Mouse (Mus musculus): ENCODE results near the gene Btg1-ps2. TPM values are rescaled to one million over a fixed set of nuclear protein-coding genes. Genes with fewer than 3 reads are reported as not detected.
"Not testable (repeated sequence)": the region's sequence is repeated elsewhere in the genome, so short reads cannot be mapped to it uniquely, and the experiment has no call there.

The Btg1-ps2 gene
- polyA plus RNA-seq (2015; fragmentation: Nextera tagmentation; extraction: Ambion mirVana) = not detected in 2 replicates

- H3K4me2 ChIP-seq (replicated peaks); H3K27ac ChIP-seq; H3K9ac ChIP-seq; H3K4me3 ChIP-seq (replicated peaks); ATAC-seq; H3K4me1 ChIP-seq (replicated peaks); H3K9me3 ChIP-seq; H3K27me3 ChIP-seq (replicated peaks); H3K36me3 ChIP-seq: not testable (repeated sequence)
Measured at GRCm38 (mm10) chrX:38043014-38043413, at the start of gene Btg1-ps2. Btg1-ps2 (minus strand) TSS chrX:38043114.

GRCm38 (mm10) chrX:38085041-38085440, 42.1 kb upstream of the Btg1-ps2 start, which contains the start of gene Rhox11:
Rhox11 (minus strand) TSS chrX:38085141.
- Histone ChIP-seq H3K4me1 (replicated peaks) (no peaks in the 10 kb centered on the region), H3K36me3 (no peaks in the 10 kb centered on the region), H3K9ac (no peak within 1 kb of the TSS), H3K4me3 (replicated peaks) (no peak within 1 kb of the TSS), H3K27ac (no peak within 1 kb of the TSS), H3K27me3 (replicated peaks) (no peaks in the 10 kb centered on the region), H3K4me2 (replicated peaks) (no peak within 1 kb of the TSS), H3K9me3 (no peaks in the 10 kb centered on the region)
- ATAC-seq = no peak
- 84% methylated on average over 9 of the region's 9 CpGs for WGBS

GRCm38 (mm10) chrX:38084226-38084625, 41.3 kb upstream of the Btg1-ps2 start:
- H3K36me3 ChIP-seq = no peaks in the 10 kb centered on the region
- no peak for ATAC-seq
- H3K27ac ChIP-seq = no peak overlapping the region
- H3K27me3 ChIP-seq (replicated peaks) = no peaks in the 10 kb centered on the region
- no peaks in the 10 kb centered on the region for H3K9me3 ChIP-seq
- H3K4me2 ChIP-seq (replicated peaks) = no peak overlapping the region
- 24% methylated on average over 12 of the region's 12 CpGs for WGBS
- H3K4me1 ChIP-seq (replicated peaks) = no peaks in the 10 kb centered on the region
- H3K4me3 ChIP-seq (replicated peaks) = no peak overlapping the region
- H3K9ac ChIP-seq = no peak overlapping the region

- ATAC-seq = no peak
- Histone ChIP-seq H3K4me1 (replicated peaks) (no peaks in the 10 kb centered on the region), H3K4me2 (replicated peaks) (no peak within 1 kb of the TSS), H3K4me3 (replicated peaks) (no peak within 1 kb of the TSS), H3K9ac (no peak within 1 kb of the TSS), H3K36me3 (no peaks in the 10 kb centered on the region), H3K27ac (no peak within 1 kb of the TSS), H3K9me3 (no peaks in the 10 kb centered on the region), H3K27me3 (replicated peaks) (no peaks in the 10 kb centered on the region)
- 86% methylated on average over 11 of the region's 11 CpGs for WGBS
Measured at GRCm38 (mm10) chrX:38066175-38066574, 23.3 kb upstream of the Btg1-ps2 start, which contains the start of gene Rhox10. Rhox10 (plus strand) TSS chrX:38066475.

GRCm38 (mm10) chrX:38061544-38061943, 18.6 kb upstream of the Btg1-ps2 start:
- Histone ChIP-seq H3K36me3 (no peaks in the 10 kb centered on the region), H3K27ac (no peak overlapping the region), H3K9ac (no peak overlapping the region), H3K27me3 (replicated peaks) (no peaks in the 10 kb centered on the region), H3K4me1 (replicated peaks) (no peaks in the 10 kb centered on the region), H3K4me2 (replicated peaks) (no peak overlapping the region), H3K9me3 (no peaks in the 10 kb centered on the region), H3K4me3 (replicated peaks) (no peak overlapping the region)
- no peak for ATAC-seq
- WGBS = 3% methylated on average over 1 of the region's 1 CpGs

- Histone ChIP-seq H3K4me2 (replicated peaks) (no peak overlapping the region), H3K9ac (no peak overlapping the region), H3K4me1 (replicated peaks) (no peaks in the 10 kb centered on the region), H3K27me3 (replicated peaks) (no peaks in the 10 kb centered on the region), H3K4me3 (replicated peaks) (no peak overlapping the region), H3K36me3 (no peaks in the 10 kb centered on the region), H3K27ac (no peak overlapping the region), H3K9me3 (no peaks in the 10 kb centered on the region)
- WGBS = 95% methylated on average over 5 of the region's 5 CpGs
- no peak for ATAC-seq
Measured at GRCm38 (mm10) chrX:38039666-38040065, 3.2 kb downstream of the Btg1-ps2 start.

GRCm38 (mm10) chrX:38033841-38034240, 9.1 kb downstream of the Btg1-ps2 start:
- Histone ChIP-seq H3K9me3 (no peaks in the 10 kb centered on the region), H3K4me3 (replicated peaks) (no peak overlapping the region), H3K27ac (no peak overlapping the region), H3K27me3 (replicated peaks) (no peaks in the 10 kb centered on the region), H3K4me2 (replicated peaks) (no peak overlapping the region), H3K36me3 (no peaks in the 10 kb centered on the region), H3K4me1 (replicated peaks) (no peaks in the 10 kb centered on the region), H3K9ac (no peak overlapping the region)
- 66% methylated on average over 2 of the region's 2 CpGs for WGBS
- no peak for ATAC-seq

GRCm38 (mm10) chrX:38018597-38018996, 24.3 kb downstream of the Btg1-ps2 start, which contains the start of gene Btg1-ps1:
Btg1-ps1 (minus strand) TSS chrX:38018815.
- H3K36me3 ChIP-seq; ATAC-seq; H3K27me3 ChIP-seq (replicated peaks); H3K4me1 ChIP-seq (replicated peaks); H3K9me3 ChIP-seq; H3K9ac ChIP-seq; H3K4me3 ChIP-seq (replicated peaks); H3K27ac ChIP-seq; H3K4me2 ChIP-seq (replicated peaks): not testable (repeated sequence)

GRCm38 (mm10) chrX:38008756-38009155, 34.2 kb downstream of the Btg1-ps2 start:
- Histone ChIP-seq H3K36me3 (no peaks in the 10 kb centered on the region), H3K9ac (no peak overlapping the region), H3K4me2 (replicated peaks) (no peak overlapping the region), H3K4me3 (replicated peaks) (no peak overlapping the region), H3K27me3 (replicated peaks) (no peaks in the 10 kb centered on the region), H3K27ac (no peak overlapping the region), H3K9me3 (no peaks in the 10 kb centered on the region), H3K4me1 (replicated peaks) (no peaks in the 10 kb centered on the region)
- no peak for ATAC-seq
- 56% methylated on average over 2 of the region's 2 CpGs for WGBS

Other genes with a start within 250 kb of the Btg1-ps2 start
- gene Rhox5, start 238.3 kb downstream of the Btg1-ps2 start, polyA plus RNA-seq (2015; fragmentation: Nextera tagmentation; extraction: Ambion mirVana) = 2.8 and 2.9 TPM in 2 replicates
- gene Rhox6, start 216.2 kb downstream of the Btg1-ps2 start, polyA plus RNA-seq (2015; fragmentation: Nextera tagmentation; extraction: Ambion mirVana) = 0.14 TPM in 1 of 2 replicates, not detected in the other
- gene Rhox7a, start 211.4 kb downstream of the Btg1-ps2 start, polyA plus RNA-seq (2015; fragmentation: Nextera tagmentation; extraction: Ambion mirVana) = not detected in 2 replicates
- not detected in 2 replicates for gene Rhox8, start 164.2 kb downstream of the Btg1-ps2 start, polyA plus RNA-seq (2015; fragmentation: Nextera tagmentation; extraction: Ambion mirVana)
- not detected in 2 replicates for gene Rhox7b, start 145.9 kb downstream of the Btg1-ps2 start, polyA plus RNA-seq (2015; fragmentation: Nextera tagmentation; extraction: Ambion mirVana)
- gene Rhox9, start 141.3 kb downstream of the Btg1-ps2 start, polyA plus RNA-seq (2015; fragmentation: Nextera tagmentation; extraction: Ambion mirVana) = not detected in 2 replicates
- not detected in 2 replicates for gene Btg1-ps1, start 24.3 kb downstream of the Btg1-ps2 start, polyA plus RNA-seq (2015; fragmentation: Nextera tagmentation; extraction: Ambion mirVana)
- not detected in 2 replicates for gene Rhox10, start 23.4 kb upstream of the Btg1-ps2 start, polyA plus RNA-seq (2015; fragmentation: Nextera tagmentation; extraction: Ambion mirVana)
- gene Rhox11, start 42.0 kb upstream of the Btg1-ps2 start, polyA plus RNA-seq (2015; fragmentation: Nextera tagmentation; extraction: Ambion mirVana) = not detected in 2 replicates
- not detected in 2 replicates for gene Rhox12, start 67.8 kb upstream of the Btg1-ps2 start, polyA plus RNA-seq (2015; fragmentation: Nextera tagmentation; extraction: Ambion mirVana)
- not detected in 2 replicates for gene Rhox13, start 78.1 kb upstream of the Btg1-ps2 start, polyA plus RNA-seq (2015; fragmentation: Nextera tagmentation; extraction: Ambion mirVana)
- 3.6 and 3.8 TPM in 2 replicates for gene Zbtb33, start 146.7 kb upstream of the Btg1-ps2 start, polyA plus RNA-seq (2015; fragmentation: Nextera tagmentation; extraction: Ambion mirVana)
- 25.5 and 30.6 TPM in 2 replicates for gene Tmem255a, start 209.3 kb upstream of the Btg1-ps2 start, polyA plus RNA-seq (2015; fragmentation: Nextera tagmentation; extraction: Ambion mirVana)

Data from intestine, embryonic 15.5 days (tissue).